Mouse (Mus musculus) liver, embryonic 14.5 days (tissue): ENCODE results near the gene Fhl2.

Experiments
- CTCF ChIP-seq: IDR thresholded peaks from 2 replicates; pipeline ENCODE4 v1.5.1; 2016; ENCODE audit warnings: antibody characterized with exemption, low read depth, control low read depth
- EP300 ChIP-seq: IDR thresholded peaks from 2 replicates; pipeline ENCODE4 v1.6.1; 2016; ENCODE audit warnings: antibody characterized with exemption, low read depth

- TF ChIP-seq EP300 (no peak), CTCF (no peak)
These were observed 5.4 kb upstream of the Fhl2 start for GRCm38 (mm10) chr1:43202226-43202625.
